Mouse (Mus musculus): Measurements from ENCODE around the gene Copa. TPM values are rescaled to one million over a fixed set of nuclear protein-coding genes. Genes with fewer than 3 reads are reported as not detected.
A peak's percentile ranks its signal among the peaks of the same experiment; 100 is the strongest.

The Copa gene
- polyA plus RNA-seq (2015; fragmentation: Nextera tagmentation; extraction: Ambion mirVana) = 99.1 and 111 TPM in 2 replicates

GRCm38 (mm10) chr1:172082101-172082898 lies at the start of gene Copa, which contains the start of gene Ncstn:
Copa (plus strand) TSS chr1:172082529.
Ncstn (minus strand) TSS chr1:172082795.
- WGBS = under 1% methylated on average over 40 of the region's 40 CpGs
- Histone ChIP-seq H3K4me2 (replicated peaks; ENCODE audit: low read depth, low read length) (peak within 1 kb of the TSS; percentile 61), H3K27me3 (replicated peaks; ENCODE audit: insufficient read depth, low read length) (no peaks in the 10 kb centered on the region), H3K27ac (ENCODE audit: low read length) (peak within 1 kb of the TSS; percentile 83), H3K9me3 (ENCODE audit: low read length) (no peaks in the 10 kb centered on the region), H3K4me1 (ENCODE audit: insufficient read depth, low read depth, low read length) (peaks cover 7% of the 10 kb centered on the region; the same call in 1 of the 2 replicates), H3K9ac (replicated peaks; ENCODE audit: low read depth) (peak within 1 kb of the TSS; percentile 63), H3K4me3 (ENCODE audit: low read depth, low read length) (peak within 1 kb of the TSS; percentile 73), H3K36me3 (ENCODE audit: insufficient read depth, low read length) (peaks cover 9% of the 10 kb centered on the region; the same call in 1 of the 2 replicates)
- TF ChIP-seq CTCF (IDR thresholded peaks at IDR 0.05) = peak; percentile 64
- TF ChIP-seq EP300 (IDR thresholded peaks at IDR 0.05) = peak; percentile 53
- ATAC-seq (peak; percentile 99), DNase-seq (ENCODE audit: low spot score) (peak; percentile 97)

- 64% methylated on average over 8 of the region's 8 CpGs for WGBS
- no peak for ATAC-seq
Measured at GRCm38 (mm10) chr1:172046410-172046809, 35.9 kb upstream of the Copa start.

DNA sequence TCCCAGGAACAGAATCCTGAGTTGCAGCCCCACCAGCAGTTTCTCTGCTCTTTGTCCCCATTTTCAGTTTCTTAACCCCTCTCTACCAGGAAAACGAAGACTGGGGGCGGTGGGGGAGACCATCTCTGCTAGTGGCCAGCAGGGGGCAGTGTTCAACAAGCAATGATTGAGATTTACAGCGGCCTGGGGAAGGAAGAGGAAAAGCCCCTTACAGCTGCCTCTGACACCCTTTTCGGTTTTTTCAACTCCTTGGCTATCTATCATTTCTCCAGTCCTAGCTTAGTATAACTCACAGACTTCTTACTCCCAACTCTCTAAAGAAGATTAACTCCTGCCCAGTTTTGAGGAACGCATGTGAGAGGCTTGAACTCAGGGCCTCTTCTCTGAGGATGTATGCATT lies 35.4 kb upstream of the Copa start:
- Histone ChIP-seq H3K27me3 (replicated peaks; ENCODE audit: insufficient read depth, low read length) (0 out of 2 replicates have a peak, but pooled peaks cover 4% of the 10 kb centered on the region), H3K9me3 (ENCODE audit: low read length) (no peaks in the 10 kb centered on the region), H3K4me2 (replicated peaks; ENCODE audit: low read depth, low read length) (no peak overlapping the region), H3K4me1 (ENCODE audit: insufficient read depth, low read depth, low read length) (no peaks in the 10 kb centered on the region; the same call in 1 of the 2 replicates), H3K36me3 (ENCODE audit: insufficient read depth, low read length) (no peaks in the 10 kb centered on the region), H3K4me3 (ENCODE audit: low read depth, low read length) (no peak overlapping the region), H3K9ac (replicated peaks; ENCODE audit: low read depth) (no peak overlapping the region), H3K27ac (ENCODE audit: low read length) (no peak overlapping the region)
- 12% methylated on average over 5 of the region's 5 CpGs for WGBS
- TF ChIP-seq EP300 (IDR thresholded peaks at IDR 0.05) = no peak
- TF ChIP-seq CTCF (IDR thresholded peaks at IDR 0.05) = peak; percentile 87
- DNase-seq (ENCODE audit: low spot score) = peak; percentile 85
- peak; percentile 70 for ATAC-seq

More at GRCm38 (mm10) chr1:172046410-172046809, 35.9 kb upstream of the Copa start:
- Histone ChIP-seq H3K27ac (ENCODE audit: low read length) (no peak overlapping the region), H3K27me3 (replicated peaks; ENCODE audit: insufficient read depth, low read length) (no peaks in the 10 kb centered on the region), H3K4me2 (replicated peaks; ENCODE audit: low read depth, low read length) (no peak overlapping the region), H3K4me1 (ENCODE audit: insufficient read depth, low read depth, low read length) (no peaks in the 10 kb centered on the region; the same call in 1 of the 2 replicates), H3K9me3 (ENCODE audit: low read length) (no peaks in the 10 kb centered on the region), H3K4me3 (ENCODE audit: low read depth, low read length) (no peak overlapping the region), H3K36me3 (ENCODE audit: insufficient read depth, low read length) (no peaks in the 10 kb centered on the region), H3K9ac (replicated peaks; ENCODE audit: low read depth) (no peak overlapping the region)
- TF ChIP-seq EP300 (IDR thresholded peaks at IDR 0.05) = no peak
- TF ChIP-seq CTCF (IDR thresholded peaks at IDR 0.05) = no peak
- no peak for DNase-seq (ENCODE audit: low spot score)

DNA sequence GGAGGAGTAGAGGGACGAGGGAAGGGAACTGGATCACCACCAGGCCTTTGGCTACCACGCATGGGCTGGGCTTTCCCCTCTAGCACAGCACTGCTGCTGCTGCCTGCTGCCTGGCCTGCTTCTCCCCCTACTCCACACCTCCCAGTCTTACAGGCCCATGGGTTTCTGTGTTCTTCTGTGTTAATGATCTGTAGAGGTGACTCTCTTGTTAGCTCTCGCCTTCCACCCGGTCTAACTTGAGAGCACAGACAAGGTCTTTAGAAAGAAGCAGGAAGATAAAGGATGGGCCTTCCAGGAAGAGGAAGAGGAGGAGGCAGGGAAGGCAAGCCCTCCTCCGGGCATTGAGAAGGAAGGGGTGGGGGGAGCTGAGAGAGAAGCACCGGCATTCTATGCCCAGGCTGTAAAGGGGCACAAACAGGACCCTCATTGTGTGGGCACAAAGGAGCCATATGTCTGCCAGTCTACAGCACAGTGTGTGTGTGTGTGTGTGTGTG lies 34.0 kb upstream of the Copa start:
- no peaks in the 10 kb centered on the region; the same call in 1 of the 2 replicates for H3K4me1 ChIP-seq (ENCODE audit: insufficient read depth, low read depth, low read length)
- H3K27ac ChIP-seq (ENCODE audit: low read length) = peak overlapping the region; percentile 9; the same call in 1 of the 2 replicates
- H3K9ac ChIP-seq (replicated peaks; ENCODE audit: low read depth) = no peak overlapping the region
- no peak for ATAC-seq
- H3K4me3 ChIP-seq (ENCODE audit: low read depth, low read length) = no peak overlapping the region
- peak overlapping the region; percentile 36 for H3K4me2 ChIP-seq (replicated peaks; ENCODE audit: low read depth, low read length)
- 18% methylated on average over 6 of the region's 6 CpGs for WGBS
- no peak for TF ChIP-seq EP300 (IDR thresholded peaks at IDR 0.05)
- no peak for TF ChIP-seq CTCF (IDR thresholded peaks at IDR 0.05)
- H3K36me3 ChIP-seq (ENCODE audit: insufficient read depth, low read length) = no peaks in the 10 kb centered on the region
- H3K27me3 ChIP-seq (replicated peaks; ENCODE audit: insufficient read depth, low read length) = peaks cover 6% of the 10 kb centered on the region; the same call in 1 of the 2 replicates
- no peak for DNase-seq (ENCODE audit: low spot score)
- no peaks in the 10 kb centered on the region for H3K9me3 ChIP-seq (ENCODE audit: low read length)

DNA sequence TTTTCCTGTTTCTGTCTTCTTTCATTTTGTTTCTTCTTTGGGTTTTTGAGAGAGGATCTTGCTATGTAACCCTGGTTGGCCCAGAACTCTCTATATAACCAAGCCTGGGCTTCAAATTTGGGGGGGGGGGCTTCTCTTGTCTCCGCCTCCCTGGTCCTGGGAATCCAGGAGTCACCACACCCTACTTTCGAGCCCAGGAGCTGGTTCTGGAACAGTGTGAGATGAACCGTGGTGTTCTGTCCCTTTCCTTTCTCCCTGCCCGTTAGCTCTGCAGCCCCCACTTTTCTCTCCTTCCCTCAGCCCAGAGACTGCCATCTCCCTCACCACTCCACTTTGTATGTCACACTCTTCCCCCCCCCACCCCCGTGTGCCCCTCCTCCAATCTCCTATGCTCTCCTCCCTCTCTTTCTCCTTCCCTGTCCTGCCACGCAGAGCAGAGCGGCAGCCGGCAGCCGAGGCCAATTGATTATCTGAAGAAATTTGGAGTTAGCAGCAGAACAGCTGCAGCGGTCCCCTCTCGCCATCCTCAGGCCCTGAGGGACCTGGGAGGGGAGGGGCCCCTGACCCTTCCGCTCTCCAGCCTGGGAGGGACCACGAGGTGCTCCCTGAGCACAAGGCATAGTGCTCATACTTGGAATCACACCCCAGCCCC lies 33.1 kb upstream of the Copa start:
- Histone ChIP-seq H3K27me3 (replicated peaks; ENCODE audit: insufficient read depth, low read length) (peaks cover 15% of the 10 kb centered on the region), H3K9me3 (ENCODE audit: low read length) (no peaks in the 10 kb centered on the region), H3K9ac (replicated peaks; ENCODE audit: low read depth) (no peak overlapping the region), H3K4me3 (ENCODE audit: low read depth, low read length) (no peak overlapping the region), H3K27ac (ENCODE audit: low read length) (no peak overlapping the region), H3K4me2 (replicated peaks; ENCODE audit: low read depth, low read length) (no peak overlapping the region), H3K36me3 (ENCODE audit: insufficient read depth, low read length) (no peaks in the 10 kb centered on the region), H3K4me1 (ENCODE audit: insufficient read depth, low read depth, low read length) (peaks cover 3% of the 10 kb centered on the region; the same call in 1 of the 2 replicates)
- TF ChIP-seq CTCF (IDR thresholded peaks at IDR 0.05) (no peak), EP300 (IDR thresholded peaks at IDR 0.05) (no peak)
- no peak for ATAC-seq
- no peak for DNase-seq (ENCODE audit: low spot score)
- WGBS = 47% methylated on average over 13 of the region's 13 CpGs

- Histone ChIP-seq H3K27ac (ENCODE audit: low read length) (no peak overlapping the region), H3K4me3 (ENCODE audit: low read depth, low read length) (no peak overlapping the region), H3K27me3 (replicated peaks; ENCODE audit: insufficient read depth, low read length) (peaks cover 19% of the 10 kb centered on the region), H3K36me3 (ENCODE audit: insufficient read depth, low read length) (no peaks in the 10 kb centered on the region), H3K9ac (replicated peaks; ENCODE audit: low read depth) (no peak overlapping the region), H3K4me1 (ENCODE audit: insufficient read depth, low read depth, low read length) (0 out of 2 replicates have a peak, but pooled peaks cover 3% of the 10 kb centered on the region), H3K9me3 (ENCODE audit: low read length) (no peaks in the 10 kb centered on the region), H3K4me2 (replicated peaks; ENCODE audit: low read depth, low read length) (no peak overlapping the region)
- WGBS = 9% methylated on average over 10 of the region's 10 CpGs
- TF ChIP-seq EP300 (IDR thresholded peaks at IDR 0.05) = no peak
- no peak for TF ChIP-seq CTCF (IDR thresholded peaks at IDR 0.05)
- ATAC-seq (no peak), DNase-seq (ENCODE audit: low spot score) (no peak)
Measured at GRCm38 (mm10) chr1:172052766-172053279, 29.5 kb upstream of the Copa start.

Data from lung, postnatal 0 days (tissue).